In the genomic region with DNA sequence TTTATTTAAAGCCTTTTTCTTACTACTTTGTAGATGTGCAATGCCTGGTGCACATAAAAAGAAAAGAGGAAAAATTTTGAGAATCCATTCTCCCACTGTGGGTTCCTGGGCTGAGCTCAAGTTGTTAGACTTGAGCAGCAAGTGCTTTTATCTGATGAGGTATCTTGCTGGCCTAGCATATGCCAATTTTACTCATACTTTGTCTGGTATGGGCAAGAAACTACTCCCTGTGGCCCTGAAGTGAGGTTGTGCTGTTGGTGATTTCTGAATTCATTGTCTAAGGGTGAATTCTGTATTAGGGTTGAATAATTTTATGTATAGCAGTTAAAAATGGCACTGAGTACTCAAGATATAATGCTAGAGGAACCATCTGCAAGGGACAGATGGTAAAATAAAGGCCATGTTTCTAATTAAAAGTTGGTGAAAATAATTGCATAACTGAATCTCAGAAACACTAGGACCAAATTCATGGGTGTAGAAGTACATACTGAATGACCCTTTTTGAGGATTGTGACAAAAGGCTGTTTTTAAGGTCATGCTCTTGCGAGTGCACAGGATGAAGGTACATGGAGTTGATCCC, we compare ENCODE assay signal across 12 mouse cellular contexts.
"Had no signal": no experiment of that assay in that cellular context is flagged by ENCODE, and none has a peak within 500 bp of the region (broad histone marks: within the 10 kb centered on the region; RNA-seq: fewer than 3 reads in every experiment).

No protein-coding gene starts in this region.

- DNase-seq: kidney, adult 18-20 months; kidney, adult 9 months; kidney, postnatal 14 days; kidney, postnatal 4 days; liver, embryonic 13.5 days; lung, adult 2 months; lung, postnatal 14 days; lung, postnatal 4 days; midbrain, embryonic 14.5 days; right cerebral cortex, postnatal 4 days; thymus, adult 18-20 months; thymus, postnatal 36 days had no signal
